Mouse (Mus musculus) thymus, adult 2 months (tissue): ENCODE results near the gene Eif4h. TPM values are rescaled to one million over a fixed set of nuclear protein-coding genes. Genes with fewer than 3 reads are reported as not detected.

ENCODE experiments used
- DNase-seq: peaks from one replicate; pipeline ENCODE4 v3.0.0; 2021
- H3K27ac ChIP-seq: fragments of 200-500 bp; 2 replicates; pipeline ENCODE4 v1.5.1; 2012; ENCODE audit warnings: low read length, control low read depth; ENCODE audit not compliant: control insufficient read depth, insufficient read depth
- H3K27me3 ChIP-seq: fragments of 200-500 bp; 2 replicates; pipeline ENCODE4 v1.6.1; 2012; ENCODE audit warnings: mild to moderate bottlenecking, low read length, moderate library complexity, mixed read lengths; ENCODE audit not compliant: control insufficient read depth, insufficient read depth
- H3K36me3 ChIP-seq: fragments of 200-500 bp; 2 replicates; pipeline ENCODE4 v1.6.1; 2012; ENCODE audit warnings: mild to moderate bottlenecking, low read length, moderate library complexity; ENCODE audit not compliant: control insufficient read depth, insufficient read depth
- H3K4me1 ChIP-seq: fragments of 200-500 bp; replicated peaks from 2 replicates; pipeline ENCODE4 v1.6.1; 2012; ENCODE audit warnings: low read length; ENCODE audit not compliant: control insufficient read depth, insufficient read depth
- H3K4me3 ChIP-seq: fragments of 200-500 bp; 2 replicates; pipeline ENCODE4 v1.5.1; 2012; ENCODE audit warnings: mild to moderate bottlenecking, low read length, control low read depth, moderate library complexity; ENCODE audit not compliant: control insufficient read depth, insufficient read depth
- CTCF ChIP-seq: fragments of 200-500 bp; IDR thresholded peaks from 2 replicates; pipeline ENCODE4 v1.5.1; 2012; ENCODE audit warnings: mild to moderate bottlenecking, control low read depth, low read length, moderate library complexity, borderline replicate concordance; ENCODE audit not compliant: control insufficient read depth, poor library complexity, insufficient read depth; ENCODE audit errors: extremely low read depth
- POLR2A ChIP-seq: fragments of 200-500 bp; IDR thresholded peaks from 2 replicates; pipeline ENCODE4 v1.6.1; 2012; ENCODE audit warnings: mild to moderate bottlenecking, low read length, control low read depth, moderate library complexity; ENCODE audit not compliant: control insufficient read depth, poor library complexity, insufficient read depth; ENCODE audit errors: extremely low read depth
- WGBS: fragments of 180-500 bp; shearing (Covaris S2); methylation state at CpG from one replicate; pipeline ENCODE4 v1.1.7; 2018; 5-methylcytosine and 5-hydroxymethylcytosine counted together
- polyA plus RNA-seq: library from polyadenylated mRNA; depleted of rRNA; stranded (reverse); fragments of >200 nt; gene quantifications from 2 replicates; pipeline ENCODE4 v1.2.3, GENCODE M21; 2012

Eif4h gene
- polyA plus RNA-seq, 1 experiment: 322 TPM

DNA sequence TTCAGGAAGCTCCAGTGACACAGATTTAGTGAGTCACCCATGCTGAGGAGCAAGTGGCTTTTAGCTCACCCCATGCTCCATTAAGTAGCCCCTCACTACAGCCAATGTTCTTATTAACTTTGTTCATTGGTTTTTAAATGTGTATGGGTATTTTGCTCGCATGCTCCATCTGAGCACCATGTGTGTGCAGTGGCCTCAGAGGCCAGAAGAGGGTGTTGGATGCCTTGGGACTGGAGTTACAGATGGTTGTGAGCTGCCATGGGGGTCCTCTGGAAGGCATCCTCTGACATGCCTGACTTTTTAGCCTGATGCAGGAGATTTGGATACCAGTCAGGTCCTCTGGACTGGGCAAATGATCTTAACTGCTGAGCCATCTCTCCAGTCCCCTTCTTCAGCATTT lies 4.8 kb upstream of the Eif4h start:
- no peak for DNase-seq
- H3K27ac ChIP-seq: no peak overlapping the region
- TF ChIP-seq CTCF: no peak
- TF ChIP-seq POLR2A: no peak
- H3K36me3 ChIP-seq: no peaks in the 10 kb centered on the region
- H3K4me1 ChIP-seq: no peaks in the 10 kb centered on the region
- no peak overlapping the region for H3K4me3 ChIP-seq
- 92% methylated on average over 1 of the region's 1 CpGs for WGBS
- no peaks in the 10 kb centered on the region for H3K27me3 ChIP-seq

- 92% methylated on average over 3 of the region's 3 CpGs for WGBS
- H3K4me3 ChIP-seq: no peak overlapping the region
- H3K4me1 ChIP-seq: peaks cover 6% of the 10 kb centered on the region
- H3K27me3 ChIP-seq: no peaks in the 10 kb centered on the region
- TF ChIP-seq CTCF: no peak
- TF ChIP-seq POLR2A: no peak
- H3K36me3 ChIP-seq: peaks cover 8% of the 10 kb centered on the region; the same call in 1 of the 2 replicates
- DNase-seq: no peak
- no peak overlapping the region for H3K27ac ChIP-seq
Observed at GRCm38 (mm10) chr5:134640371-134640770, 1.1 kb upstream of the Eif4h start.

DNA sequence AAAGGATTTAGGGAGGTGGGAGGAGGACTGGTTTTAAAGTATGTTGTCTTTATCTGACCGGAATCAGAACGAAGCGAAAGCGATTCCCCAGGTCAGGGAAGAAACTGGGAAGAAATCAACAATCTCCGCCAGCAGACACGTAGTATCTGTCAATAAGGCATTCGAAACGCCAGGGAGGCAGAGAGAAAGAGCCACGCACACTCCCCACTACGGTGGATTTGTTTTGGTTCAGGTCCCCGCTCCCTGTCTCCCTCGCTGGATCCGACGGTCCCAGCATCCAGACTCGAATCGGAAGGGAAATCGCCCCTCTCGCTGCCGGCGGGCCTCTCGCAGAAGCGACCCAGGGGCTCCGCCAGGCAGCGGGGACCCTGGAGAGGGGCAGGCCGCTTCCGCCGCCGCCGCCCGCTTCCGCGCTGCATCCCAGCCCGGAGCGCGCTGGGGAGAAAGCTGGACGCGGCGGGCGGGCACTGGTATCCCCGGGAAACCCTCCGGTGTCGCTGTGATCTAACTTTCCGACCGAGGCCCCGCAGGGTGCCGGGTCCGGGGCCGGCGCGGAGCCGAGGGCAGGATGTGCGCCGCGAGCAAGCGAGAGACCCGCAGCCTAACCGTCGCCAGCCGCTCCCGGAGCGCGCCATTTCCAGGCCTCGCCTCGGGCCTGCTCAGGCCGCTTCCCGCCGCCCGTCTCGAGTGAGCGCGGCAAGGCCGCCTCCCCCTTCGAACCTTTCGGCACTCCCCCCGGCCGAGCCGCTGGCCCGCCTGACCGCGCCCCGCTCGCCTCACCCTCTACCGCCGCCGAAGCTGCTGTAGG lies 625 bp downstream of the Eif4h start:
- Histone ChIP-seq H3K36me3 (peaks cover 8% of the 10 kb centered on the region; the same call in 1 of the 2 replicates), H3K4me3 (peak overlapping the region; percentile 82), H3K4me1 (peaks cover 9% of the 10 kb centered on the region), H3K27me3 (no peaks in the 10 kb centered on the region), H3K27ac (peak overlapping the region; percentile 56)
- DNase-seq: no peak
- under 1% methylated on average over 85 of the region's 85 CpGs for WGBS
- TF ChIP-seq POLR2A: no peak
- TF ChIP-seq CTCF: no peak

- TF ChIP-seq CTCF (no peak), POLR2A (no peak)
- Histone ChIP-seq H3K36me3 (peaks cover 11% of the 10 kb centered on the region; the same call in 1 of the 2 replicates), H3K27ac (no peak overlapping the region), H3K4me1 (peaks cover 9% of the 10 kb centered on the region), H3K4me3 (peak overlapping the region; percentile 82; the same call in 1 of the 2 replicates), H3K27me3 (no peaks in the 10 kb centered on the region)
- no peak for DNase-seq
- 7% methylated on average over 5 of the region's 5 CpGs for WGBS
Observed at GRCm38 (mm10) chr5:134637820-134638367, 1.4 kb downstream of the Eif4h start.

DNA sequence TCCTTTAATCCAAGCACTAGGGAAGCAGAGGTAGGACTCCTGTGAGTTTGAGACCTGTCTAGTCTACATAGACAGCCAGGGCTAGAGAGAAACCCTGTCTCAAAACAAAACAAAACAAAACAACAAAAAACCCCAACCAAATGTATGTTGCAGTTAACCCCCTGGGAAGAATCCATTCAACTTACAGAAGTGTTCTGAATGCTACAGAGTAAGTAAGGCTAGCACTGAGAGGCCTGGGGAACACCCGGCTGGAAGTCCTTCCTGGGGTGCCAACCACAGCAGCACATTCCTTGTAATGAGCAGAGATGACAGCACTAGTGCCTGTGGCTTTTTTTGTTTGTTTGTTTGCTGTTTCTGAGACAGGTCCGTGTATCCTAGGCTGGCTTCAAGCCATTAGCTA lies 6.4 kb downstream of the Eif4h start:
- Histone ChIP-seq H3K27me3 (no peaks in the 10 kb centered on the region), H3K4me3 (no peak overlapping the region), H3K4me1 (peaks cover 9% of the 10 kb centered on the region), H3K27ac (no peak overlapping the region), H3K36me3 (peaks cover 12% of the 10 kb centered on the region; the same call in 1 of the 2 replicates)
- 74% methylated on average over 2 of the region's 2 CpGs for WGBS
- TF ChIP-seq CTCF (no peak), POLR2A (no peak)
- no peak for DNase-seq

DNA sequence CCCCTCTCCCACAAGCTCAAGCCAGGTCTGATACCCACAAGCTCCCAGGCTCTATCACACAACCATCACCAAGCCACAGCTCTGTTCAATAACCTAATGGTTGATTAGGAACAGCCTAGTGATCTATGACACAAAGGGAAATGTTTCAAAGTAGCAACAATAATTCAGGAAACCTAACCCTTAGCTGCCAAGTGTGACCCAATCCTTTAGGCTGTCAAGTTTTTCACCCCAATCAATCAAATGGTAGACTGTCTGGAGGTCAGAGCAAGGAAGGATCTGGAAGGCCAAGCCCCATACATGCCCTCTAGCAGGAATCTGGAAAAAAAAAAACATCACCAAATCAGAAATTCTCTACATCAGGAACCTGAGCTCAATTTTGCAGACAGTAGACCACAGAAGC lies 8.5 kb downstream of the Eif4h start:
- H3K4me1 ChIP-seq: 0 out of 2 replicates have a peak, but pooled peaks cover 5% of the 10 kb centered on the region

DNA sequence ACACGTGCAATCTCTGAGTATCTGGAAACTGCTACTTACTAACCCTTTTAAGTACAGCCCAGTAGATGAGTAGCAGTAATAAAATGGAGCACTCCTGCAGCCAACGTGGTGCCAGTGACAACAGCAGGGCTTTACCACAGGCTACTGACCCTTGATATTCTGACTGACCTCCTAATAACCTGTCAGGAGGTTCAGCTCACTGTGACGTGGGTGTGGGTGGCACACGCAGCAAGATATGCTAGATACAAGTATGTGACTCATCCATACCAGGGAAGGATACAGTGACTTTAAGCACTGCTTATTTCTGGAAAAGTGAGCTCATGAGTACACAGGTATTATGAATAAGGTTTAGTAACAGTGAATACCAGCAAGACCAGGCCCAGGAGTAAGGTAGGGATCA lies 9.8 kb downstream of the Eif4h start:
- Histone ChIP-seq H3K4me1 (no peaks in the 10 kb centered on the region), H3K27me3 (no peaks in the 10 kb centered on the region), H3K4me3 (no peak overlapping the region), H3K27ac (no peak overlapping the region), H3K36me3 (peaks cover 30% of the 10 kb centered on the region)
- TF ChIP-seq POLR2A (no peak), CTCF (no peak)
- no peak for DNase-seq
- 93% methylated on average over 4 of the region's 4 CpGs for WGBS

More for the DNA sequence above, 8.5 kb downstream of the Eif4h start:
- no peak for DNase-seq
- no peak for TF ChIP-seq POLR2A
- no peak for TF ChIP-seq CTCF
- no peak overlapping the region for H3K27ac ChIP-seq
- H3K36me3 ChIP-seq: peaks cover 21% of the 10 kb centered on the region
- H3K4me3 ChIP-seq: no peak overlapping the region
- no peaks in the 10 kb centered on the region for H3K27me3 ChIP-seq
